Mouse (Mus musculus): Measurements from ENCODE around the gene Glipr1.

The Glipr1 gene

DNA sequence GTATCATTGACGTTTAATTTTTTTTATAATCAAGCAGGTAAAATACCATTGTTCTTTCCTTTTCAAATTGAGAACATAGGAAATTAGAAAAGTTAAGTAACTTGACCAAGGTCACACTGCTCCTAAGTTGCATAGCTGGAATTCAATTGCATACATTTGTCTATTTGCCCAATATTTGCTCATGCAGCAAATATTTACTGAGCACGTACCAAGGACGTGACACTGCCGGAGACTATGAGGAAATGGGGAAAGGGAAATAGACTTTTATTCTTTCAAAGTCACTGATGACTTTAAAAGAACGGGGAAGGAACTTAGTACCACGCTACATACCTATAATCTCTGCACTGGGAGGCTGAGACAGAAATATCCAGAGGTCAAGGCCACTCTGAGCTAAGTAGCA is 42.0 kb downstream of the Glipr1 start:
- DNase-seq (ENCODE audit: low spot score), result no peak

DNA sequence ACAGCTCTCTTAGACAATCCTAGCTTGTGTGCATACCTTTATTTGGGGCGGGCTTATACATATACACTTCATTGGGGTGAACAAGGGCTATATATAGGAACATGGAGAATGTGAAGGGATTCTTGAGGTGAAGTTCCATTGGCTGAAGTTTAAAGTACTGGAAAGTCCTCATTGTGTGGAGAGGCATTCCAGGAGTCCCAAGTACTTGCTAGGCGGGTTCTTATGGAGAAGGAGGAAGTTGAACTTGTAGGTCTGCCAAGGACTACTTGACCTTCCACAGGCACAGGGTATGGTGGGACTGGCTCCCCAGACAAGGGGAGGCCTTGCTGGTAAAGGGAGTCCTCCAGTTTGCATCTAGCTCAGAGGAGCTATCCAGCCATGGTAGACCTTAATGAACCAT is 43.1 kb downstream of the Glipr1 start:
- DNase-seq (ENCODE audit: low spot score), result no peak

DNA sequence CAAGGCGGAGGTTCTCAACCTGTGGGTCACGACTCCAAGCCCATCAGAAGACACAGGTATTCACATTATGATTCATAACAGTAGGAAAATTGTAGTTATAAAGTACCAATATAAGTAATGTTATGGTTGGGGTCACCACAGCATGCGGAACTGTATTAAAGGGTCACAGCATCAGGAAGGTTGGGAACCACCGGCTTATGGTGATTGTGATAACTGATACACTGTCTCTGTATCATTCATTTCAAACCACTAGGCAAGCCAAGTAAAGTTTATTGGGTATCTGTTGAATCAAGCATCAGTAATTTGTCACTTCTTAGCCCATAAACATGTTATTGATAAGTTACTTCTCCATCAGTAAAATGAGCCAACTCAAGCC is 44.4 kb downstream of the Glipr1 start:
- no peak for DNase-seq (ENCODE audit: low spot score)

DNA sequence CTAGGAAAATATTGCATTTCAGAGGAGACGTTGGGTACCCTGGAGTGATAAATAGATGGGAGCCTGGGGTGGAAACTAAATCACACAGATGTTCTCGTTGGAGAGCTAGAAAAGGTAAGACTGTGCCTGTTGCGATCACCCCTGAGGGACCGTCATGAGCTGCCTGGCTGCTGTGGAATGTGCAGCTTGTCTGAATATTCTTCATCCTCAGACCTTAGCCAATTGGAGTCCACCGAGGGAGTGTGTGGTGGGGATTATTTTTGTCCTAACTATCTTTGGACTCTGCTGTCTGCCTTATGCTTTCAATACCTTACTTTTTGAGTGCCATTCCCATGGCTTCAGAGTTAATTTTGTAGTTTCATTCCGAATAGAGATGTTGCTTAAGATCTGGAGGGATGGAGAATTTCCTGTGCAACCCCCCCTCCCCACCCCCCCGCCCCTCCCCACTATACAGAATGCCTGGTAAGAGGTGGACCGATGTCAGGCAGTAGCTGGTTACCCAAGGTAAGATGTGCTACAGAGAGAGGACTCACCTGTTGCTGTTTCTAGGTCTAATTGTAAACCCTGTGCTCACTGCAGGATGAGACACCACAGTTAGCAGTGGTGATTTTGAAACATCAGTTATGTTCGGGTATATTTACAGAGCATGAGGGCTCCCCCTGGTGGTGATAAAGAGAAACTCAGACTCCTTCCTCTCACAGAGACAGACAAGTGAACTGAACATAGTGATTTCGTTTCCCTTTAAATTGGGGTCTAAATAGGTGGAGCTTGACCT is 45.0 kb downstream of the Glipr1 start:
- peak; percentile 82 for DNase-seq (ENCODE audit: low spot score)

DNA sequence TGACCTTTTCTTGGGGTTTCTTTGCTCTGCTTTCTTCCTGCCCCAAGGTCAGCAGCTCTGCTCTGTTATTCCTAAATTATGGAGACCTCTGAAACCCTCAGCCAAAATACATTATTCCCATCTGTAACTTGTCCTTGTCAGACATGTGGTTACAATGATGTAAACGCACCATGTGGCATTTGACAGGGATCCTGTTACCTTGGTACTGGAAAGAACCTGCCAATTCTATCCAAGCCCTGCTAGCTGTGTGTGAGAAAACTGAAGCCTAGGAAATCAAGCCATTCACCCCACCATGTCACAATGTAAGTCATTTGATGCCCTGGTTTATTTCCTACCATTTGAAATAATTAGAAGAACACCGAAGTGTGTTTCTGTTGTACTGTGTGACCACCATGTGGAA is 46.6 kb downstream of the Glipr1 start:
- DNase-seq (ENCODE audit: low spot score), result no peak

DNA sequence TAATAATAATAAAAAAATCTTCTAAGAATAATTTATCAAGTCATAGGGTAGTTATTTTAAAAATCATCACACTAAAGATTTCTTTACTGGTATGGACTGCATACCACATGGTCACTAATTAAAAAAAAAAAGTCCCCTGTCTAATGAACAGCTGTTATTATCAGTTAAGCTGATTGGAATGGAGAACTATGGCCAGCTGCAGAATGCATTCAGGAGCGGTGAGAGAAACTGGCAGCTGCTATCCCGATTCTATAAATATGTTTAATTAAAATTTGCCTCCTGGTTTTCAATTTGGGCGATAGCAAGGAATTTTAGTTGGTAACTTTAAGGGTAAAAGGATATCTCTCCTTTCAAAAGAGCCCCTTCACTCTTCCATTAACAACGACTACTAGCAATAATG is 53.4 kb downstream of the Glipr1 start:
- DNase-seq (ENCODE audit: low spot score), result no peak

DNA sequence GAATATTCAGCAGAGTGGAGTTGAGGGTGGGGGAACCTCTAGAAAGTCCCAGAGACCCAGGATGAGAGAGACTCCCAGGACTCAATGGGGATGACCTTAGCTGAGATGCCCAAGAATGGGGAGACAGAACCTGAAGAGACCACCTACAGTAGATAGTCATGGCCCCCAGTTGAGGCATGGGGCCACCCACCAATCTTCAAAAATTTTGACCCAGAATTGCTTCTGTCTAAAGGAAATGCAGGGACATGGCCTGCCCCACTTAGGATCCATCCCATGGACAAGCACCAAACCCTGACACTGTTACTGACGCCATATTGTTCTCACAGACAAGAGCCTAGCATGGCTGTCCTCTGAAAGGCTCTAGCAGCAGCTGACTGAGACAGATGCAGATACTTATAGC is 54.4 kb downstream of the Glipr1 start:
- DNase-seq (ENCODE audit: low spot score), result no peak

DNA sequence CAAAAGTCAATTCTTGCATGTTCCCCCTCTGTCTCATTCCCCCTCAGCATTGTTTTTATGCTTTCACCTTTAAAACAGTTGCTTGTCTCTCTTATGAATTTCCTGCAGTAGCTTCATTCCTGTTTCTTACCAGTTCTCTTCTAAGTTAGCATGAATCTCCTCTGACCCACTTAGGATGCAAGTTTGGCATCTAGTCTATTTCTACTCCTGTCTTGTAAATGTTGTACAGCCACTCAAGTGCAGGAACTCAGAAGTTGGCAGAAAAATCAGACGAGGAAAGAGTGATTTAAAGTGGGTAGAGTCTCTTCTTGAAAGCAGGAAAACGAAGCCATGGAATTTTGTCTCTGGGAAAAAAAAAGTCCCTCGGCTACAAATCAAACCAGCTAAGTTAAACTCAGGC is 56.9 kb downstream of the Glipr1 start:
- peak; percentile 13 for DNase-seq (ENCODE audit: low spot score)

DNA sequence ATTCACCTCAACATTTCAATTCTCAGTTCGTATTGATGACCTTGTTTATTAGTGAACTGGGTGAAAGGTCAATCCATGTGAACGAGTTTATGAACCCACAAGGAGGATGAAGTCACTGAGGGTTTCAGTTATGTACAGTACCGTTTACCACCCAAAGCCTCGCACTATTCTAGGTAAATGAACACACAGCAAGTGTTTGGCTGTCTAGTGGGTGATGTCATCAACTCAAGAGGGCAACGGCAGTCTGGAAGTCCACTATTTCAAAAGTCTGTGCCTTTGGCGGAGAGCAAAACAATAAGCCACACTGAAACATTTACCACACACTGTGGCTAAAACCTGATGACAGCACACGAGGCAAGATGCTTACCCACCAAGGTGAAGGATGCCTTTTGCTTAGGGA is 59.4 kb downstream of the Glipr1 start:
- no peak for DNase-seq (ENCODE audit: low spot score)

DNA sequence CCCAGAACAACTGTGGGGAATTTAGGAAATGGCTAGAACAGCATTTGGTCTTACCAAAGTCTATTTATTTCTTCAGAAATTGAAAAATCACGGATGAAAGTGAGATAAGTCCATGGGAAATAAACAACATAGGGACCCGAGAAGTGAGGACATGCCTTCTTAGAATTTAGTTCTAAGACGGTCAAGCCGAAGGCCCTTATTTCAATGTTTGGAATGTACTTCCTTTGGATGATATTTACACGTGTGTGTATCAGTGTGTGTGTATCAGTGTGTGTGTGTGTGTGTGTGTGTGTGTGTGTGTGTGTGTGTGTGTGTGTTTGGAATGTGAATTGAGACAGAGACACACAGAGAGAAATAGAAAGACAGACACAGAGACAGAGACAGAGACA is 65.3 kb downstream of the Glipr1 start:
- no peak for DNase-seq (ENCODE audit: low spot score)

DNA sequence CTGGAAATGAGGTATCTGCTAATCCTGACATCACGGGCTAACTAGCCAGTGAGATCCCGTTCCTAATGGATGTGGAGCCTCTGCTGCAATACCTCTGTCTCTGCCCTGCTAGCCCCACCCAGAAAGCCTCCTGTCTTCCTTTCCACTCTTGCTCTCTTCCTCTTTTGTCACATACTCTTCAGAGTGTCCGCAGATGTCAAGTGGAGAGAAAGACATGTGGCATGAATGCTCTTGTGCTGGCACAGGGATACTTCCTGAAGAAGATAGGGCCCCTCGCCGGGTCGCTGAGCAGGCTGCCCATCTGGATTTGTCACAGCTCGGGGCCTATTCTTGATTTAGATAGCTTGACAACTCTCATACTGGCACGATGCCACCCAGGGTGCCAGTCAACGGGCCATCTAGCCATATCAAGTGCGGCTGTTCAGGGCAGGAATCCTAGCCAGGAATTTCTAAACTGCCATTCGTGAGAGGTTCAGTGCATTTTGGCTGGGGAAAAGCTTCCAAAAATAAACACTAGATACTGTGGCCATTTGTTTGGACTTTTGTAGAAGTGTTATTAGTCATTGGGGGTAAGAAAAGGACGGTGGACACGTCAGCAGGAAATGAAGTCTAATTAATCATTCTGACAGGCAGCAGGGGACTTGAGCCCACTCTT is 65.8 kb downstream of the Glipr1 start:
- DNase-seq (ENCODE audit: low spot score), result peak; percentile 73

DNA sequence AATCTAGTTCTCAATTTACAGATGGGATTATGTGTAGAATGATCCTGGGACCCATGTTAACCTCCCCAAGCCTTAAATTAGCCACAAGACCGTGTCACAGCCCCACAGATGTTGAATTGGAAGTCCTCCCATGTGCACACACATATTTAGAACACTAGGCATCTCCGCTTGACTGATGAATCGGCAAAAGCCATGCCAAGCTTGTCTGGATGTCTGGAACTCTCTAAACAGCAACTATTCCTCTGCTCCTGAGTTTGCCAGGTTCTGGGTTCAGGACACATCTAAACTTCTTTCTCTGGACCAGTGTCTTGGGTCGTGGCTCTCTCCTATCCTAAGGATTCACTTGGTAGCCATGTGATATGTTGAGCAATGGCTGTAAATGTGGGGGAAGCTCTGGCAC is 66.4 kb downstream of the Glipr1 start:
- DNase-seq (ENCODE audit: low spot score), result peak; percentile 12
